Mouse (Mus musculus): Measurements from ENCODE around the gene Mcm7. TPM values are rescaled to one million over a fixed set of nuclear protein-coding genes. Genes with fewer than 3 reads are reported as not detected.

The Mcm7 gene
- polyA plus RNA-seq, 1 experiment from 2014 or later, result 343 TPM

DNA sequence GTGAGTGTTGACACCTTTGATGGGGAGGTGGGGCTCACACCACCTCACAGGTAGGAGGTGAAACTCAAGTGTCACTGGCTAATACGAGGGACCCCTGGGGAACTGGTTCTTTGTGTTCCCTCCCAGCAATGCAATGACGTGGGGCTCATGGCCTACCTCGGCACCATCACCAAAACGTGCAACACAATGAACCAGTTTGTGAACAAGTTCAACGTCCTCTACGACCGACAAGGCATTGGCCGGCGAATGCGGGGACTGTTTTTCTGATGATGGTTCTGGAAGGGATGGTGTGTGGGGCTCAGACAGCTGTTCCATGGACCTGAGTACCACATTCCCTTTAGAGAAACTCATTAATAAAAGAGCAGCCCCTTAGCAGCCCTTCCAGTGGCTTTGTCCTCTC lies 8.6 kb downstream of the Mcm7 start:
- no peaks in the 10 kb centered on the region for H3K9me3 ChIP-seq (ENCODE audit: control insufficient read depth, low read length)
- no peak overlapping the region for H3K27ac ChIP-seq (replicated peaks; ENCODE audit: low read depth, low read length)
- 74% methylated on average over 10 of the region's 10 CpGs for WGBS
- DNase-seq (ENCODE audit: low spot score) (peak; percentile 35), ATAC-seq (ENCODE audit: insufficient number of reproducible peaks, low FRiP score, low TSS enrichment, low read depth) (no peak)
- no peak overlapping the region for H3K9ac ChIP-seq (ENCODE audit: low read length)
- peaks cover 5% of the 10 kb centered on the region; the same call in 1 of the 2 replicates for H3K4me1 ChIP-seq (ENCODE audit: control insufficient read depth, insufficient read depth, low read length)
- no peak overlapping the region for H3K4me3 ChIP-seq (ENCODE audit: low read depth, low read length)
- peaks cover 45% of the 10 kb centered on the region for H3K36me3 ChIP-seq (ENCODE audit: control insufficient read depth, insufficient read depth, low read length)
- no peaks in the 10 kb centered on the region for H3K27me3 ChIP-seq (ENCODE audit: control insufficient read depth, insufficient read depth, low read length)
- no peak overlapping the region for H3K4me2 ChIP-seq (ENCODE audit: low read depth, severe bottlenecking)

DNA sequence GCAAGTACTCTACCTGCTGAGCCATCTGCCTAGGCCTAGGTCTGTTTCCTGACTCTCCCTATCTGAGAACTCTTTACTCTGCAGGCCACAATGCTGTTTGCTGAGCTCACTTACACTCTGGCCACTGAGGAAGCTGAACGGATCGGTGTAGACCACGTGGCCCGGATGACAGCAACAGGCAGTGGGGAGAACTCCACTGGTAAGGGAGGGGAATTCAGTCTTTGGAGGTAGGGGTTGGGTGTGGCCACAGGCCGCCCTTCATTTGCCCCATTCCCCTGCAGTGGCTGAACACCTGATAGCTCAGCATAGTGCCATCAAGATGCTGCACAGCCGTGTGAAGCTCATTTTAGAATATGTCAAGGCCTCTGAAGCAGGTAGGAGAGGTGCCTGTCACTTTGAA lies 9.2 kb downstream of the Mcm7 start:
- no peak overlapping the region for H3K4me2 ChIP-seq (ENCODE audit: low read depth, severe bottlenecking)
- DNase-seq (ENCODE audit: low spot score), result no peak
- H3K27ac ChIP-seq (replicated peaks; ENCODE audit: low read depth, low read length), result no peak overlapping the region
- no peaks in the 10 kb centered on the region for H3K9me3 ChIP-seq (ENCODE audit: control insufficient read depth, low read length)
- no peak overlapping the region for H3K9ac ChIP-seq (ENCODE audit: low read length)
- ATAC-seq (ENCODE audit: insufficient number of reproducible peaks, low FRiP score, low TSS enrichment, low read depth), result no peak
- no peak overlapping the region for H3K4me3 ChIP-seq (ENCODE audit: low read depth, low read length)
- H3K4me1 ChIP-seq (ENCODE audit: control insufficient read depth, insufficient read depth, low read length), result peaks cover 5% of the 10 kb centered on the region; the same call in 1 of the 2 replicates
- WGBS, result 79% methylated on average over 6 of the region's 6 CpGs
- peaks cover 41% of the 10 kb centered on the region for H3K36me3 ChIP-seq (ENCODE audit: control insufficient read depth, insufficient read depth, low read length)
- H3K27me3 ChIP-seq (ENCODE audit: control insufficient read depth, insufficient read depth, low read length), result no peaks in the 10 kb centered on the region

- peak; percentile 98 for DNase-seq (ENCODE audit: low spot score)
- H3K27me3 ChIP-seq (ENCODE audit: control insufficient read depth, insufficient read depth, low read length), result no peaks in the 10 kb centered on the region
- WGBS, result under 1% methylated on average over 42 of the region's 42 CpGs
- H3K4me1 ChIP-seq (ENCODE audit: control insufficient read depth, insufficient read depth, low read length), result peaks cover 5% of the 10 kb centered on the region; the same call in 1 of the 2 replicates
- H3K36me3 ChIP-seq (ENCODE audit: control insufficient read depth, insufficient read depth, low read length), result peaks cover 24% of the 10 kb centered on the region
- H3K9me3 ChIP-seq (ENCODE audit: control insufficient read depth, low read length), result no peaks in the 10 kb centered on the region
- peak within 1 kb of the TSS; percentile 12; the same call in 1 of the 2 replicates for H3K27ac ChIP-seq (replicated peaks; ENCODE audit: low read depth, low read length)
- H3K9ac ChIP-seq (ENCODE audit: low read length), result peak within 1 kb of the TSS; percentile 87
- peak; percentile 88 for ATAC-seq (ENCODE audit: insufficient number of reproducible peaks, low FRiP score, low TSS enrichment, low read depth)
- H3K4me2 ChIP-seq (ENCODE audit: low read depth, severe bottlenecking), result peak within 1 kb of the TSS; percentile 81
- peak within 1 kb of the TSS; percentile 84 for H3K4me3 ChIP-seq (ENCODE audit: low read depth, low read length)
Observed at GRCm38 (mm10) chr5:138160842-138161665, 11.2 kb downstream of the Mcm7 start, which contains the start of gene Cops6. Gene Cops6, plus strand, starts transcription at chr5:138161071.

DNA sequence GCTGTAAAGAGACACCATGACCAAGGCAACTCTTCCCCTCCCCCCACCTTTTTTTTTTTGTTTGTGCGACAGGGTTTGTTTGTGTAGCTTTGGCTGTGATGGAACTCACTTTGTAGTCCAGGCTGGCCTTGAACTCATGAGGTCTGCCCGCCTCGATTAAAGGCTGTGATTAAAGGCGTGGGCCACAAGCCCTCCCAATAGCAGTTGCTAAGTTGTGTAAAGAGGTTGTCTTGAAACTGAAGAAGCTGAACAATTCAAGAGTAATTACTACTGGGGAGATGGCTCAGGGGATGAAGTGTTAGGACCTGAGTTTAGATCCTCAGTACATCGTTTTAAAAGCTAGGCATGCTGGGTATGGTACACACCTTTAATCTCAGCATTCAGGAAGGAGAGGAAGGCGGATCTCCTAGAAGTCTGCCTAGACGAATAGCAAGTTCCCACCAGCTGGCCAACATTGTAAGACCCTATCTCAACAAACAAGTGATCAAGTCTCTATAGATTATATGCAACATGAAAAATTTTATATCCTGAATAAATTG lies 11.9 kb downstream of the Mcm7 start:
- WGBS, result 70% methylated on average over 7 of the region's 7 CpGs
- H3K36me3 ChIP-seq (ENCODE audit: control insufficient read depth, insufficient read depth, low read length), result peaks cover 16% of the 10 kb centered on the region

GRCm38 (mm10) chr5:138155443-138155976 lies 16.7 kb downstream of the Mcm7 start, which contains the start of gene Zfp113:
Gene Zfp113, minus strand, starts transcription at chr5:138155744.
- peak; percentile 90 for ATAC-seq (ENCODE audit: insufficient number of reproducible peaks, low FRiP score, low TSS enrichment, low read depth)
- H3K27ac ChIP-seq (replicated peaks; ENCODE audit: low read depth, low read length), result peak within 1 kb of the TSS; percentile 85

More for the DNA sequence above, 11.9 kb downstream of the Mcm7 start:
- Histone ChIP-seq H3K9me3 (ENCODE audit: control insufficient read depth, low read length) (no peaks in the 10 kb centered on the region), H3K4me2 (ENCODE audit: low read depth, severe bottlenecking) (peak overlapping the region; percentile 81), H3K27ac (replicated peaks; ENCODE audit: low read depth, low read length) (no peak overlapping the region), H3K9ac (ENCODE audit: low read length) (no peak overlapping the region), H3K4me3 (ENCODE audit: low read depth, low read length) (peak overlapping the region; percentile 84), H3K27me3 (ENCODE audit: control insufficient read depth, insufficient read depth, low read length) (no peaks in the 10 kb centered on the region), H3K4me1 (ENCODE audit: control insufficient read depth, insufficient read depth, low read length) (peaks cover 5% of the 10 kb centered on the region; the same call in 1 of the 2 replicates)
- DNase-seq (ENCODE audit: low spot score) (no peak), ATAC-seq (ENCODE audit: insufficient number of reproducible peaks, low FRiP score, low TSS enrichment, low read depth) (no peak)

DNA sequence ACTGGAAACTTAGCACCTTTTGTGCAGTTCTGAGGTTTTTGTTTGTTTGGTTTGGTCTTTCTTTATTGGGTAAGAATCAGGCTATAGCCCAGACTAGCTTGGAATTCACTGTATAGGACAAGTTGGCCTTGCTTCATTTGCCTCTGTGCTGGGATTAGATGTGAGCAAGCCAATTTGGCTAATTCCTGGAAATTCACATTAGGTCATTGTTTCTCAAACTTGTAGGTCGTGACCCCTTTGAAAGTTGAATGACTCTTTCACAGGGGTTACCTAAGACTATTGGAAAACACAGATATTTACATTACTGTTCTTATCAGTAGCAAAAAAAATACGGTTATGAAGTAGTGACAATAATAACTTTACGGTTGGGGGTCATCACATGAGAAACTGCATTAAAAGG lies 17.8 kb downstream of the Mcm7 start:
- Histone ChIP-seq H3K27me3 (ENCODE audit: control insufficient read depth, insufficient read depth, low read length) (no peaks in the 10 kb centered on the region), H3K4me3 (ENCODE audit: low read depth, low read length) (peak overlapping the region; percentile 67), H3K9me3 (ENCODE audit: control insufficient read depth, low read length) (no peaks in the 10 kb centered on the region), H3K9ac (ENCODE audit: low read length) (peak overlapping the region; percentile 91), H3K4me1 (ENCODE audit: control insufficient read depth, insufficient read depth, low read length) (no peaks in the 10 kb centered on the region), H3K36me3 (ENCODE audit: control insufficient read depth, insufficient read depth, low read length) (peaks cover 5% of the 10 kb centered on the region; the same call in 1 of the 2 replicates), H3K27ac (replicated peaks; ENCODE audit: low read depth, low read length) (no peak overlapping the region), H3K4me2 (ENCODE audit: low read depth, severe bottlenecking) (peak overlapping the region; percentile 62)
- no peak for DNase-seq (ENCODE audit: low spot score)
- 89% methylated on average over 3 of the region's 3 CpGs for WGBS
- no peak for ATAC-seq (ENCODE audit: insufficient number of reproducible peaks, low FRiP score, low TSS enrichment, low read depth)

More at GRCm38 (mm10) chr5:138155443-138155976, 16.7 kb downstream of the Mcm7 start, which contains the start of gene Zfp113:
- Histone ChIP-seq H3K9me3 (ENCODE audit: control insufficient read depth, low read length) (no peaks in the 10 kb centered on the region), H3K4me1 (ENCODE audit: control insufficient read depth, insufficient read depth, low read length) (no peaks in the 10 kb centered on the region), H3K36me3 (ENCODE audit: control insufficient read depth, insufficient read depth, low read length) (peaks cover 4% of the 10 kb centered on the region; the same call in 1 of the 2 replicates), H3K4me2 (ENCODE audit: low read depth, severe bottlenecking) (peak within 1 kb of the TSS; percentile 62), H3K4me3 (ENCODE audit: low read depth, low read length) (peak within 1 kb of the TSS; percentile 67), H3K9ac (ENCODE audit: low read length) (peak within 1 kb of the TSS; percentile 91), H3K27me3 (ENCODE audit: control insufficient read depth, insufficient read depth, low read length) (no peaks in the 10 kb centered on the region)
- DNase-seq (ENCODE audit: low spot score), result peak; percentile 92
- under 1% methylated on average over 31 of the region's 31 CpGs for WGBS

- WGBS, result 87% methylated on average over 3 of the region's 4 CpGs
- H3K9me3 ChIP-seq (ENCODE audit: control insufficient read depth, low read length), result no peaks in the 10 kb centered on the region
- DNase-seq (ENCODE audit: low spot score) (no peak), ATAC-seq (ENCODE audit: insufficient number of reproducible peaks, low FRiP score, low TSS enrichment, low read depth) (no peak)
- H3K27me3 ChIP-seq (ENCODE audit: control insufficient read depth, insufficient read depth, low read length), result no peaks in the 10 kb centered on the region
- no peak overlapping the region for H3K9ac ChIP-seq (ENCODE audit: low read length)
- H3K27ac ChIP-seq (replicated peaks; ENCODE audit: low read depth, low read length), result no peak overlapping the region
- H3K4me1 ChIP-seq (ENCODE audit: control insufficient read depth, insufficient read depth, low read length), result no peaks in the 10 kb centered on the region
- no peak overlapping the region for H3K4me2 ChIP-seq (ENCODE audit: low read depth, severe bottlenecking)
- H3K36me3 ChIP-seq (ENCODE audit: control insufficient read depth, insufficient read depth, low read length), result peaks cover 12% of the 10 kb centered on the region; the same call in 1 of the 2 replicates
- H3K4me3 ChIP-seq (ENCODE audit: low read depth, low read length), result no peak overlapping the region
Observed at GRCm38 (mm10) chr5:138138585-138138984, 33.6 kb downstream of the Mcm7 start.

- Histone ChIP-seq H3K9me3 (ENCODE audit: control insufficient read depth, low read length) (no peaks in the 10 kb centered on the region), H3K27me3 (ENCODE audit: control insufficient read depth, insufficient read depth, low read length) (no peaks in the 10 kb centered on the region), H3K27ac (replicated peaks; ENCODE audit: low read depth, low read length) (no peak overlapping the region), H3K36me3 (ENCODE audit: control insufficient read depth, insufficient read depth, low read length) (peaks cover 10% of the 10 kb centered on the region; the same call in 1 of the 2 replicates), H3K9ac (ENCODE audit: low read length) (no peak overlapping the region), H3K4me3 (ENCODE audit: low read depth, low read length) (no peak overlapping the region), H3K4me2 (ENCODE audit: low read depth, severe bottlenecking) (no peak overlapping the region), H3K4me1 (ENCODE audit: control insufficient read depth, insufficient read depth, low read length) (no peaks in the 10 kb centered on the region)
- 63% methylated on average over 8 of the region's 8 CpGs for WGBS
- ATAC-seq (ENCODE audit: insufficient number of reproducible peaks, low FRiP score, low TSS enrichment, low read depth) (0 out of 2 replicates have a peak, but pooled peaks have one; percentile 51), DNase-seq (ENCODE audit: low spot score) (peak; percentile 45)
Observed at GRCm38 (mm10) chr5:138137935-138138549, 34.2 kb downstream of the Mcm7 start.
